Mouse (Mus musculus) neural tube, embryonic 14.5 days (tissue): Measurements from ENCODE around the gene Iqck. TPM values are rescaled to one million over a fixed set of nuclear protein-coding genes. Genes with fewer than 3 reads are reported as not detected.
A peak's percentile ranks its signal among the peaks of the same experiment; 100 is the strongest.

Experiments
- ATAC-seq: fragments of 200-750 bp; cut with Nextera tagmentation; 2 replicates; pipeline ENCODE4 v1.8.0; 2017; ENCODE audit warnings: low read depth, mild to moderate bottlenecking, moderate TSS enrichment, moderate library complexity
- H3K27ac ChIP-seq: fragments of 300-500 bp; sonication (generic); 2 replicates; pipeline ENCODE4 v1.5.1; 2014; ENCODE audit warnings: low read depth, mild to moderate bottlenecking, control low read depth, low read length, moderate library complexity, mixed read lengths
- H3K27me3 ChIP-seq: fragments of 300-500 bp; sonication (generic); 2 replicates; pipeline ENCODE4 v1.6.1; 2014; ENCODE audit warnings: low read length; ENCODE audit not compliant: control insufficient read depth, insufficient read depth
- H3K36me3 ChIP-seq: fragments of 300-500 bp; sonication (generic); 2 replicates; pipeline ENCODE4 v1.6.1; 2014; ENCODE audit warnings: low read length, mixed read lengths; ENCODE audit not compliant: control insufficient read depth, insufficient read depth
- H3K4me1 ChIP-seq: fragments of 300-500 bp; sonication (generic); 2 replicates; pipeline ENCODE4 v1.6.1; 2014; ENCODE audit warnings: low read length; ENCODE audit not compliant: control insufficient read depth, insufficient read depth
- H3K4me2 ChIP-seq: fragments of 300-500 bp; sonication (generic); 2 replicates; pipeline ENCODE4 v1.6.1; 2014; ENCODE audit warnings: mild to moderate bottlenecking, low read depth, low read length, control low read depth
- H3K4me3 ChIP-seq: fragments of 300-500 bp; sonication (generic); 2 replicates; pipeline ENCODE4 v1.5.1; 2014; ENCODE audit warnings: low read depth, low read length, control low read depth, mixed read lengths
- H3K9ac ChIP-seq: fragments of 300-500 bp; sonication (generic); replicated peaks from 2 replicates; pipeline ENCODE4 v1.6.1; 2014; ENCODE audit warnings: low read depth, mild to moderate bottlenecking, control low read depth, low read length, mixed read lengths
- H3K9me3 ChIP-seq: fragments of 300-500 bp; sonication (generic); 2 replicates; pipeline ENCODE4 v1.6.1; 2016; ENCODE audit warnings: low read length; ENCODE audit not compliant: control insufficient read depth
- WGBS: fragments of 180-500 bp; shearing (Covaris S2); extraction: QIAGEN DNeasy Blood & Tissue Kit; methylation state at CpG from one replicate; pipeline ENCODE4 v1.1.7; 2014; 5-methylcytosine and 5-hydroxymethylcytosine counted together
- polyA plus RNA-seq: library from polyadenylated mRNA; unstranded; fragments of >200 nt; fragmentation: Nextera tagmentation; extraction: Ambion mirVana; gene quantifications from 2 replicates; pipeline ENCODE4 v1.2.1, GENCODE M21; 2014

Iqck gene
- polyA plus RNA-seq, 1 experiment from 2014 or later, result 3.4 TPM

GRCm38 (mm10) chr7:119002501-119002900 is 146.9 kb downstream of the Iqck start:
- WGBS, result 55% methylated on average over 2 of the region's 2 CpGs
- no peaks in the 10 kb centered on the region for H3K9me3 ChIP-seq
- no peak overlapping the region for H3K4me3 ChIP-seq
- H3K4me1 ChIP-seq, result no peaks in the 10 kb centered on the region
- H3K27ac ChIP-seq, result no peak overlapping the region
- ATAC-seq, result no peak
- H3K27me3 ChIP-seq, result no peaks in the 10 kb centered on the region
- H3K36me3 ChIP-seq, result no peaks in the 10 kb centered on the region
- H3K4me2 ChIP-seq, result no peak overlapping the region
- no peak overlapping the region for H3K9ac ChIP-seq

- no peaks in the 10 kb centered on the region for H3K9me3 ChIP-seq
- 18% methylated on average over 5 of the region's 5 CpGs for WGBS
- peak; percentile 65; the same call in 1 of the 2 replicates for ATAC-seq
These were observed 155.4 kb downstream of the Iqck start for GRCm38 (mm10) chr7:119010854-119011529.

GRCm38 (mm10) chr7:119015736-119016135 is 160.2 kb downstream of the Iqck start:
- Histone ChIP-seq H3K27me3 (no peaks in the 10 kb centered on the region), H3K9me3 (no peaks in the 10 kb centered on the region), H3K27ac (no peak overlapping the region), H3K4me2 (no peak overlapping the region), H3K4me1 (no peaks in the 10 kb centered on the region), H3K4me3 (no peak overlapping the region), H3K36me3 (no peaks in the 10 kb centered on the region), H3K9ac (no peak overlapping the region)
- WGBS, result 0% methylated on average over 3 of the region's 3 CpGs
- no peak for ATAC-seq

More at GRCm38 (mm10) chr7:119010854-119011529, 155.4 kb downstream of the Iqck start:
- Histone ChIP-seq H3K27ac (no peak overlapping the region), H3K27me3 (no peaks in the 10 kb centered on the region), H3K9ac (no peak overlapping the region), H3K4me3 (no peak overlapping the region), H3K4me2 (no peak overlapping the region), H3K4me1 (no peaks in the 10 kb centered on the region), H3K36me3 (no peaks in the 10 kb centered on the region)

GRCm38 (mm10) chr7:119019537-119019936 is 164.0 kb downstream of the Iqck start:
- no peak overlapping the region for H3K4me3 ChIP-seq
- peak; percentile 77; the same call in 1 of the 2 replicates for ATAC-seq
- no peaks in the 10 kb centered on the region for H3K4me1 ChIP-seq
- no peaks in the 10 kb centered on the region for H3K9me3 ChIP-seq
- H3K27me3 ChIP-seq, result no peaks in the 10 kb centered on the region
- H3K36me3 ChIP-seq, result no peaks in the 10 kb centered on the region
- WGBS, result 14% methylated on average over 4 of the region's 4 CpGs
- no peak overlapping the region for H3K9ac ChIP-seq
- H3K4me2 ChIP-seq, result no peak overlapping the region
- no peak overlapping the region for H3K27ac ChIP-seq

Other genes with a start within 250 kb of the Iqck start
- 248 and 255 TPM in 2 replicates for gene Gde1, start 150.0 kb upstream of the Iqck start, polyA plus RNA-seq
- 19.6 and 20.9 TPM in 2 replicates for gene Ccp110, start 143.2 kb upstream of the Iqck start, polyA plus RNA-seq
- 88.8 and 107 TPM in 2 replicates for gene Vps35l, start 115.5 kb upstream of the Iqck start, polyA plus RNA-seq
- gene Knop1, start 502 bp downstream of the Iqck start, polyA plus RNA-seq, result 60.9 and 61.6 TPM in 2 replicates
- 4.9 and 9.9 TPM in 2 replicates for gene Gprc5b, start 139.5 kb downstream of the Iqck start, polyA plus RNA-seq